Mouse (Mus musculus) thymus, postnatal 0 days (tissue): Measurements from ENCODE around the gene Klk15. TPM values are rescaled to one million over a fixed set of nuclear protein-coding genes. Genes with fewer than 3 reads are reported as not detected.
"Not testable (repeated sequence)": the region's sequence is repeated elsewhere in the genome, so short reads cannot be mapped to it uniquely, and the experiment has no call there.

Source experiments
- DNase-seq: peaks from one replicate; pipeline ENCODE4 v3.0.0-alpha.2; 2015; ENCODE audit warnings: low spot score
- polyA plus RNA-seq: library from polyadenylated mRNA; unstranded; fragments of >200 nt; fragmentation: Nextera tagmentation; extraction: Ambion mirVana; gene quantifications from 2 replicates; pipeline ENCODE4 v1.2.1, GENCODE M21; 2015

Klk15 gene
- polyA plus RNA-seq, 1 experiment from 2014 or later: not detected

GRCm38 (mm10) chr7:43975761-43976160, 42.2 kb downstream of the Klk15 start, which contains the start of gene Klk1b9:
Gene Klk1b9 (plus strand): TSS chr7:43976061.
- not testable (repeated sequence) for DNase-seq

GRCm38 (mm10) chr7:43985657-43986056, 52.1 kb downstream of the Klk15 start:
- no peak for DNase-seq

Other genes starting within 250 kb of the Klk15 start
- 0.17 and 0.18 TPM in 2 replicates for gene Klk14, start 243.3 kb upstream of the Klk15 start, polyA plus RNA-seq
- gene Klk13, start 221.2 kb upstream of the Klk15 start, polyA plus RNA-seq: 0.36 and 0.49 TPM in 2 replicates
- gene Klk12, start 164.8 kb upstream of the Klk15 start, polyA plus RNA-seq: not detected in 2 replicates
- 0.51 and 0.96 TPM in 2 replicates for gene Klk11, start 159.1 kb upstream of the Klk15 start, polyA plus RNA-seq
- 0.55 and 0.63 TPM in 2 replicates for gene Klk10, start 152.7 kb upstream of the Klk15 start, polyA plus RNA-seq
- gene Klk9, start 141.8 kb upstream of the Klk15 start, polyA plus RNA-seq: 0.19 and 0.30 TPM in 2 replicates
- 37.9 and 44.9 TPM in 2 replicates for gene Klk8, start 136.2 kb upstream of the Klk15 start, polyA plus RNA-seq
- 1.1 and 1.4 TPM in 2 replicates for gene Klk7, start 122.4 kb upstream of the Klk15 start, polyA plus RNA-seq
- 0.92 and 1.7 TPM in 2 replicates for gene Klk6, start 109.2 kb upstream of the Klk15 start, polyA plus RNA-seq
- 0.84 and 0.91 TPM in 2 replicates for gene Klk5, start 91.8 kb upstream of the Klk15 start, polyA plus RNA-seq
- gene Klk4, start 52.6 kb upstream of the Klk15 start, polyA plus RNA-seq: 0.65 and 1.4 TPM in 2 replicates
- gene Klk1b8, start 16.9 kb downstream of the Klk15 start, polyA plus RNA-seq: 0.60 and 0.72 TPM in 2 replicates
- 0.38 and 0.42 TPM in 2 replicates for gene Klk1b1, start 33.0 kb downstream of the Klk15 start, polyA plus RNA-seq
- 1.7 and 2.1 TPM in 2 replicates for gene Klk1b9, start 42.3 kb downstream of the Klk15 start, polyA plus RNA-seq
- gene Klk1b11, start 62.1 kb downstream of the Klk15 start, polyA plus RNA-seq: 1.0 and 1.1 TPM in 2 replicates
- 0.68 and 0.87 TPM in 2 replicates for gene Klk1b26, start 78.4 kb downstream of the Klk15 start, polyA plus RNA-seq
- gene Klk1b27, start 118.5 kb downstream of the Klk15 start, polyA plus RNA-seq: 0.27 and 0.57 TPM in 2 replicates
- gene Klk1b21, start 168.6 kb downstream of the Klk15 start, polyA plus RNA-seq: 0.53 TPM in 1 of 2 replicates, not detected in the other
- 0.80 and 1.1 TPM in 2 replicates for gene Klk1b22, start 178.9 kb downstream of the Klk15 start, polyA plus RNA-seq
- 0.33 TPM in 2 replicates for gene Klk1b16, start 203.0 kb downstream of the Klk15 start, polyA plus RNA-seq